Mouse (Mus musculus) midbrain, postnatal 0 days (tissue): ENCODE data around the gene Ddx39b. TPM values are rescaled to one million over a fixed set of nuclear protein-coding genes. Genes with fewer than 3 reads are reported as not detected.
A peak's percentile ranks its signal among the peaks of the same experiment; 100 is the strongest.

Source experiments
- ATAC-seq: fragments of 200-750 bp; cut with Nextera tagmentation; 2 replicates; pipeline ENCODE4 v1.8.0; 2017; ENCODE audit warnings: moderate number of reproducible peaks, mild to moderate bottlenecking, moderate TSS enrichment, moderate library complexity; ENCODE audit not compliant: low FRiP score
- DNase-seq: peaks from one replicate; pipeline ENCODE4 v3.0.0-alpha.2; 2015; ENCODE audit warnings: low spot score
- H3K27ac ChIP-seq: fragments of 300-500 bp; sonication (generic); 2 replicates; pipeline ENCODE4 v1.5.1; 2014; ENCODE audit warnings: low read depth, mild to moderate bottlenecking, low read length, mixed read lengths
- H3K27me3 ChIP-seq: fragments of 300-500 bp; sonication (generic); 2 replicates; pipeline ENCODE4 v1.6.1; 2014; ENCODE audit warnings: low read length, control low read depth, mixed read lengths; ENCODE audit not compliant: insufficient read depth
- H3K36me3 ChIP-seq: fragments of 300-500 bp; sonication (generic); 2 replicates; pipeline ENCODE4 v1.6.1; 2014; ENCODE audit warnings: low read length, control low read depth, mixed read lengths; ENCODE audit not compliant: insufficient read depth
- H3K4me1 ChIP-seq: fragments of 300-500 bp; sonication (generic); 2 replicates; pipeline ENCODE4 v1.6.1; 2014; ENCODE audit warnings: mild to moderate bottlenecking, control low read depth, antibody characterized with exemption, low read length, mixed read lengths; ENCODE audit not compliant: insufficient read depth
- H3K4me2 ChIP-seq: fragments of 300-500 bp; sonication (generic); 2 replicates; pipeline ENCODE4 v1.6.1; 2014; ENCODE audit warnings: low read depth, mild to moderate bottlenecking, low read length, mixed read lengths; ENCODE audit not compliant: poor library complexity, severe bottlenecking
- H3K4me3 ChIP-seq: fragments of 300-500 bp; sonication (generic); 2 replicates; pipeline ENCODE4 v1.5.1; 2014; ENCODE audit warnings: low read depth, mild to moderate bottlenecking, low read length, moderate library complexity
- H3K9ac ChIP-seq: fragments of 300-500 bp; sonication (generic); replicated peaks from 2 replicates; pipeline ENCODE4 v1.6.1; 2014; ENCODE audit warnings: mild to moderate bottlenecking, low read length, moderate library complexity, mixed read lengths; ENCODE audit not compliant: poor library complexity, severe bottlenecking
- H3K9me3 ChIP-seq: fragments of 300-500 bp; sonication (generic); 2 replicates; pipeline ENCODE4 v1.6.1; 2016; ENCODE audit warnings: low read length, control low read depth
- CTCF ChIP-seq: IDR thresholded peaks from 2 replicates; pipeline ENCODE4 v1.5.1; 2016; ENCODE audit warnings: antibody characterized with exemption, mild to moderate bottlenecking
- WGBS: fragments of 180-500 bp; shearing (Covaris S2); extraction: QIAGEN DNeasy Blood & Tissue Kit; methylation state at CpG from one replicate; pipeline ENCODE4 v1.1.7; 2014; 5-methylcytosine and 5-hydroxymethylcytosine counted together
- polyA plus RNA-seq: library from polyadenylated mRNA; unstranded; fragments of >200 nt; fragmentation: Nextera tagmentation; extraction: Ambion mirVana; gene quantifications from 2 replicates; pipeline ENCODE4 v1.2.1, GENCODE M21; 2015
- total RNA-seq: library from RNA; depleted of rRNA; stranded (reverse); fragments of >200 nt; gene quantifications from 2 replicates; pipeline ENCODE4 v1.2.3, GENCODE M21; 2014

Ddx39b gene
- total and polyA plus RNA-seq, 2 experiments from 2014 or later = 261 to 329 TPM

- no peaks in the 10 kb centered on the region for H3K9me3 ChIP-seq
- H3K36me3 ChIP-seq = no peaks in the 10 kb centered on the region
- WGBS = 25% methylated on average over 9 of the region's 9 CpGs
- H3K27me3 ChIP-seq = peaks cover 20% of the 10 kb centered on the region
- TF ChIP-seq CTCF = no peak
- no peaks in the 10 kb centered on the region for H3K4me1 ChIP-seq
- ATAC-seq = no peak
- no peak for DNase-seq
- peak overlapping the region; percentile 59 for H3K4me2 ChIP-seq
- no peak overlapping the region for H3K27ac ChIP-seq
- peak overlapping the region; percentile 40 for H3K4me3 ChIP-seq
- H3K9ac ChIP-seq = no peak overlapping the region
Observed at GRCm38 (mm10) chr17:35196321-35196641, 45.3 kb upstream of the Ddx39b start.

DNA sequence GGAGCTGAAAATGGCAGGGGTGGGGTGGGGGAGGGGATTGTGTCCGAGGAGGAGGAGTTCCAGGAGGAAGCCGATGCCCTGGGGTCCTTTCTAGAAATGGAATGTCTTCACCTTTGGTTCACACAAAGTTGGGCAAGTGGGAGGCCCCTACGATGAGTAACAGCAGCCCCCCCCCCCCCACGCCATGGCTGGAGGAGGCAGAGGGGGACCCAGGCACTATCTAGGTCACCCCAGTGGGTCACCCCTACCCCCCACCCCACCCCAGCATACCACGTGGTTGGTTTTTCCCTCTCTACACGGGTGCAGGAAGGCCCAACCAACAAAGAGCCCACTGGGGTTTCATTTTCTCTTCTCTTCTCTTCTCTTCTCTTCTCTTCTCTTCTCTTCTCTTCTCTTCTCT is 44.4 kb upstream of the Ddx39b start:
- TF ChIP-seq CTCF = no peak
- ATAC-seq (no peak), DNase-seq (no peak)
- 63% methylated on average over 6 of the region's 6 CpGs for WGBS
- H3K9ac ChIP-seq = no peak overlapping the region
- no peaks in the 10 kb centered on the region for H3K36me3 ChIP-seq
- H3K4me1 ChIP-seq = no peaks in the 10 kb centered on the region
- H3K9me3 ChIP-seq = no peaks in the 10 kb centered on the region
- no peak overlapping the region for H3K27ac ChIP-seq
- H3K4me2 ChIP-seq = no peak overlapping the region
- no peak overlapping the region for H3K4me3 ChIP-seq
- H3K27me3 ChIP-seq = peaks cover 20% of the 10 kb centered on the region

DNA sequence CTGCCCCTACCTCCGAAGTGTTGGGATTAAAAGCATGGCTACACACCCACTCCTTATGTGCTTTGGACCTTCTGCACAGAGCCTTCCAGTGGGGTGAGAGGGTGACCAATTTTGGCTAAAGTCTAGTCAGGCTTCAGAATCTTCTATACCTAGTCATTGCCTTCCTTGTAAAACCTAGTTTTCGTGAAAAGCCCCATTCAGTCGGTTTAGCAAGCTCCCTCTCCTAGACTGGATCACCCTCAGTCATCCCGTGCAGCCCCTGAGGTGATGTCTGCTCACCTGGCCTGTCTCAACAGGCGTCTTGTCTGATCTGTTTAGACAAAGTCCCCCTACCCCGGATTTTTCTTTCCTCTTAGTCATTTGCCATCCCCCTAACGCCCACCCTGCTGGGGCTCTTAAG is 43.5 kb upstream of the Ddx39b start:
- Histone ChIP-seq H3K4me3 (no peak overlapping the region), H3K4me2 (no peak overlapping the region), H3K27me3 (peaks cover 20% of the 10 kb centered on the region), H3K36me3 (no peaks in the 10 kb centered on the region), H3K9ac (no peak overlapping the region), H3K4me1 (no peaks in the 10 kb centered on the region), H3K27ac (no peak overlapping the region), H3K9me3 (no peaks in the 10 kb centered on the region)
- no peak for ATAC-seq
- DNase-seq = no peak
- 71% methylated on average over 7 of the region's 7 CpGs for WGBS
- TF ChIP-seq CTCF = no peak

DNA sequence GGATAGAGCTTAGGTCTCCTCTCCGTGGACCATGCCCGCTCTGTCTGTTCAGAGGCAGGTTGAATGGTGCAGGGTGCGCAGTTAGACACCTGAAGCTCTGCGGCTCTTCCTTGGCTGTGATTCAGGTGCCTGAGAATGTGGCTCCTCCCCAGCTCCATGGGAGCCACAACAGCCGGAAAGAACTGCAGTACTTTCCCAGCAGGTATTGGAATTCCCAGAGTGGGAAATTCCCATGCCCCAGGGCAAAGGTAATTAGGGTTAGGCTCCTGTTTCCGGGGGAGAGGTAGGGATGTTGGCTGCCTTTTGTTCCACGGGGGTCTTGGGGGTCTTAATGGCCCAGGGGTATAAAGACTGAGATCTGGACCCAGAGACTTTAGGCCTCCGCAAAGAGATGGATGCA is 42.6 kb upstream of the Ddx39b start:
- 41% methylated on average over 8 of the region's 8 CpGs for WGBS
- peaks cover 20% of the 10 kb centered on the region for H3K27me3 ChIP-seq
- H3K36me3 ChIP-seq = no peaks in the 10 kb centered on the region
- H3K27ac ChIP-seq = no peak overlapping the region
- H3K4me3 ChIP-seq = no peak overlapping the region
- no peaks in the 10 kb centered on the region for H3K9me3 ChIP-seq
- no peak overlapping the region for H3K9ac ChIP-seq
- TF ChIP-seq CTCF = no peak
- no peaks in the 10 kb centered on the region for H3K4me1 ChIP-seq
- H3K4me2 ChIP-seq = no peak overlapping the region
- ATAC-seq (no peak), DNase-seq (no peak)

GRCm38 (mm10) chr17:35200398-35200797 is 41.1 kb upstream of the Ddx39b start:
- no peak overlapping the region for H3K9ac ChIP-seq
- no peaks in the 10 kb centered on the region for H3K9me3 ChIP-seq
- H3K27ac ChIP-seq = no peak overlapping the region
- H3K36me3 ChIP-seq = no peaks in the 10 kb centered on the region
- peaks cover 6% of the 10 kb centered on the region; the same call in 1 of the 2 replicates for H3K27me3 ChIP-seq
- ATAC-seq = no peak
- no peak overlapping the region for H3K4me2 ChIP-seq
- H3K4me1 ChIP-seq = no peaks in the 10 kb centered on the region
- WGBS = 87% methylated on average over 11 of the region's 11 CpGs
- H3K4me3 ChIP-seq = no peak overlapping the region
- no peak for TF ChIP-seq CTCF
- DNase-seq = no peak

GRCm38 (mm10) chr17:35201128-35201527 is 40.4 kb upstream of the Ddx39b start:
- no peak for TF ChIP-seq CTCF
- DNase-seq = no peak
- no peak overlapping the region for H3K4me3 ChIP-seq
- no peaks in the 10 kb centered on the region for H3K36me3 ChIP-seq
- no peak overlapping the region for H3K9ac ChIP-seq
- H3K27me3 ChIP-seq = peaks cover 6% of the 10 kb centered on the region; the same call in 1 of the 2 replicates
- H3K4me1 ChIP-seq = no peaks in the 10 kb centered on the region
- H3K9me3 ChIP-seq = no peaks in the 10 kb centered on the region
- no peak for ATAC-seq
- no peak overlapping the region for H3K27ac ChIP-seq
- H3K4me2 ChIP-seq = no peak overlapping the region
- WGBS = 82% methylated on average over 11 of the region's 11 CpGs
